Mouse (Mus musculus) neural tube, embryonic 15.5 days (tissue): ENCODE data around the gene Acap2. TPM values are rescaled to one million over a fixed set of nuclear protein-coding genes. Genes with fewer than 3 reads are reported as not detected.
A peak's percentile ranks its signal among the peaks of the same experiment; 100 is the strongest.

Experiments used
- ATAC-seq: fragments of 200-750 bp; cut with Nextera tagmentation; 2 replicates; pipeline ENCODE4 v1.8.0; 2017; ENCODE audit warnings: mild to moderate bottlenecking, moderate TSS enrichment, moderate library complexity; ENCODE audit not compliant: low FRiP score
- H3K27ac ChIP-seq: fragments of 300-500 bp; sonication (generic); replicated peaks from 2 replicates; pipeline ENCODE4 v1.5.1; 2015; ENCODE audit warnings: mild to moderate bottlenecking, inconsistent platforms
- H3K27me3 ChIP-seq: fragments of 300-500 bp; sonication (generic); replicated peaks from 2 replicates; pipeline ENCODE4 v1.6.1; 2015; ENCODE audit warnings: inconsistent platforms
- H3K36me3 ChIP-seq: fragments of 300-500 bp; sonication (generic); 2 replicates; pipeline ENCODE4 v1.6.1; 2015; ENCODE audit warnings: inconsistent platforms
- H3K4me1 ChIP-seq: fragments of 300-500 bp; sonication (generic); 2 replicates; pipeline ENCODE4 v1.6.1; 2015; ENCODE audit warnings: inconsistent platforms
- H3K4me2 ChIP-seq: fragments of 300-500 bp; sonication (generic); 2 replicates; pipeline ENCODE4 v1.6.1; 2015; ENCODE audit warnings: inconsistent platforms, mild to moderate bottlenecking, moderate library complexity
- H3K4me3 ChIP-seq: fragments of 300-500 bp; sonication (generic); replicated peaks from 2 replicates; pipeline ENCODE4 v1.5.1; 2015; ENCODE audit warnings: mild to moderate bottlenecking, inconsistent platforms
- H3K9ac ChIP-seq: fragments of 300-500 bp; sonication (generic); replicated peaks from 2 replicates; pipeline ENCODE4 v1.6.1; 2015; ENCODE audit warnings: mild to moderate bottlenecking, inconsistent platforms
- H3K9me3 ChIP-seq: fragments of 300-500 bp; sonication (generic); replicated peaks from 2 replicates; pipeline ENCODE4 v1.6.1; 2016; ENCODE audit warnings: inconsistent platforms
- WGBS: fragments of 180-500 bp; shearing (Covaris S2); methylation state at CpG from one replicate; pipeline ENCODE4 v1.1.7; 2015; ENCODE audit warnings: mixed read lengths; 5-methylcytosine and 5-hydroxymethylcytosine counted together
- polyA plus RNA-seq: library from polyadenylated mRNA; unstranded; fragments of >200 nt; fragmentation: Nextera tagmentation; extraction: Ambion mirVana; gene quantifications from 2 replicates; pipeline ENCODE4 v1.2.1, GENCODE M21; 2015

Gene Acap2
- polyA plus RNA-seq, 1 experiment from 2014 or later = 10.4 TPM

GRCm38 (mm10) chr16:31204216-31204615 lies 3.2 kb upstream of the Acap2 start:
- H3K27ac ChIP-seq = no peak overlapping the region
- no peak for ATAC-seq

GRCm38 (mm10) chr16:31201704-31202103 lies 659 bp upstream of the Acap2 start:
- no peaks in the 10 kb centered on the region for H3K9me3 ChIP-seq
- peak overlapping the region; percentile 72 for H3K4me2 ChIP-seq
- WGBS = 81% methylated on average over 2 of the region's 2 CpGs
- no peaks in the 10 kb centered on the region for H3K36me3 ChIP-seq
- peak overlapping the region; percentile 89; the same call in 1 of the 2 replicates for H3K4me3 ChIP-seq
- ATAC-seq = no peak
- no peak overlapping the region for H3K9ac ChIP-seq
- peaks cover 33% of the 10 kb centered on the region for H3K4me1 ChIP-seq
- H3K27ac ChIP-seq = peak overlapping the region; percentile 94
- H3K27me3 ChIP-seq = no peaks in the 10 kb centered on the region

More at GRCm38 (mm10) chr16:31204216-31204615, 3.2 kb upstream of the Acap2 start:
- H3K4me3 ChIP-seq = no peak overlapping the region
- no peaks in the 10 kb centered on the region for H3K27me3 ChIP-seq
- H3K36me3 ChIP-seq = no peaks in the 10 kb centered on the region
- WGBS = 81% methylated on average over 1 of the region's 1 CpGs
- no peak overlapping the region for H3K9ac ChIP-seq
- no peaks in the 10 kb centered on the region for H3K9me3 ChIP-seq
- H3K4me2 ChIP-seq = no peak overlapping the region
- peaks cover 16% of the 10 kb centered on the region for H3K4me1 ChIP-seq

- under 1% methylated on average over 52 of the region's 56 CpGs for WGBS
- ATAC-seq = peak; percentile 49
- H3K36me3 ChIP-seq = no peaks in the 10 kb centered on the region
These were observed 887 bp downstream of the Acap2 start for GRCm38 (mm10) chr16:31199926-31200789.

GRCm38 (mm10) chr16:31199591-31199925 lies 1.5 kb downstream of the Acap2 start:
- H3K27ac ChIP-seq = peak overlapping the region; percentile 94
- no peaks in the 10 kb centered on the region for H3K9me3 ChIP-seq
- peak overlapping the region; percentile 91 for H3K9ac ChIP-seq

More at GRCm38 (mm10) chr16:31199926-31200789, 887 bp downstream of the Acap2 start:
- H3K4me3 ChIP-seq = peak overlapping the region; percentile 89
- H3K9ac ChIP-seq = peak overlapping the region; percentile 91
- no peaks in the 10 kb centered on the region for H3K27me3 ChIP-seq
- H3K4me1 ChIP-seq = peaks cover 33% of the 10 kb centered on the region
- H3K4me2 ChIP-seq = peak overlapping the region; percentile 72
- no peaks in the 10 kb centered on the region for H3K9me3 ChIP-seq
- H3K27ac ChIP-seq = peak overlapping the region; percentile 94

GRCm38 (mm10) chr16:31196971-31197370 lies 4.1 kb downstream of the Acap2 start:
- Histone ChIP-seq H3K9me3 (no peaks in the 10 kb centered on the region), H3K27ac (no peak overlapping the region), H3K9ac (no peak overlapping the region), H3K4me1 (peaks cover 47% of the 10 kb centered on the region), H3K36me3 (no peaks in the 10 kb centered on the region), H3K4me3 (no peak overlapping the region), H3K4me2 (no peak overlapping the region), H3K27me3 (no peaks in the 10 kb centered on the region)
- WGBS = 71% methylated on average over 3 of the region's 3 CpGs
- ATAC-seq = no peak

More at GRCm38 (mm10) chr16:31199591-31199925, 1.5 kb downstream of the Acap2 start:
- no peak for ATAC-seq
- Histone ChIP-seq H3K4me1 (peaks cover 33% of the 10 kb centered on the region), H3K4me3 (peak overlapping the region; percentile 89), H3K4me2 (peak overlapping the region; percentile 72), H3K36me3 (no peaks in the 10 kb centered on the region), H3K27me3 (no peaks in the 10 kb centered on the region)
- 2% methylated on average over 14 of the region's 14 CpGs for WGBS

- Histone ChIP-seq H3K4me2 (no peak overlapping the region), H3K36me3 (no peaks in the 10 kb centered on the region), H3K4me3 (no peak overlapping the region), H3K27me3 (no peaks in the 10 kb centered on the region), H3K27ac (0 out of 2 replicates have a peak overlapping the region, but pooled peaks have one; percentile 5), H3K4me1 (peaks cover 24% of the 10 kb centered on the region), H3K9ac (no peak overlapping the region), H3K9me3 (no peaks in the 10 kb centered on the region)
- ATAC-seq = no peak
- 36% methylated on average over 3 of the region's 3 CpGs for WGBS
These were observed 8.5 kb downstream of the Acap2 start for GRCm38 (mm10) chr16:31192526-31192925.

GRCm38 (mm10) chr16:31191818-31192217 lies 9.2 kb downstream of the Acap2 start:
- H3K4me2 ChIP-seq = no peak overlapping the region

GRCm38 (mm10) chr16:31190426-31190825 lies 10.6 kb downstream of the Acap2 start:
- Histone ChIP-seq H3K27ac (no peak overlapping the region), H3K36me3 (no peaks in the 10 kb centered on the region), H3K27me3 (no peaks in the 10 kb centered on the region), H3K4me1 (peaks cover 24% of the 10 kb centered on the region), H3K4me3 (no peak overlapping the region), H3K9me3 (no peaks in the 10 kb centered on the region), H3K4me2 (no peak overlapping the region), H3K9ac (no peak overlapping the region)
- WGBS = 92% methylated on average over 8 of the region's 8 CpGs
- no peak for ATAC-seq

More at GRCm38 (mm10) chr16:31191818-31192217, 9.2 kb downstream of the Acap2 start:
- Histone ChIP-seq H3K4me3 (no peak overlapping the region), H3K27ac (no peak overlapping the region), H3K4me1 (peaks cover 24% of the 10 kb centered on the region), H3K36me3 (no peaks in the 10 kb centered on the region), H3K27me3 (no peaks in the 10 kb centered on the region), H3K9ac (no peak overlapping the region), H3K9me3 (no peaks in the 10 kb centered on the region)
- 79% methylated on average over 6 of the region's 6 CpGs for WGBS
- no peak for ATAC-seq

- H3K4me1 ChIP-seq = peaks cover 21% of the 10 kb centered on the region
- no peaks in the 10 kb centered on the region for H3K9me3 ChIP-seq
- H3K9ac ChIP-seq = no peak overlapping the region
- 85% methylated on average over 5 of the region's 5 CpGs for WGBS
- no peaks in the 10 kb centered on the region for H3K27me3 ChIP-seq
- no peak overlapping the region for H3K4me3 ChIP-seq
- ATAC-seq = no peak
- no peak overlapping the region for H3K27ac ChIP-seq
- H3K36me3 ChIP-seq = no peaks in the 10 kb centered on the region
- no peak overlapping the region for H3K4me2 ChIP-seq
These were observed 11.8 kb downstream of the Acap2 start for GRCm38 (mm10) chr16:31189291-31189690.

GRCm38 (mm10) chr16:31188799-31189198 lies 12.2 kb downstream of the Acap2 start:
- H3K36me3 ChIP-seq = no peaks in the 10 kb centered on the region
- H3K9me3 ChIP-seq = no peaks in the 10 kb centered on the region
- no peak overlapping the region for H3K9ac ChIP-seq
- peaks cover 20% of the 10 kb centered on the region for H3K4me1 ChIP-seq
- no peaks in the 10 kb centered on the region for H3K27me3 ChIP-seq
- WGBS = 79% methylated on average over 2 of the region's 2 CpGs
- H3K4me3 ChIP-seq = no peak overlapping the region
- no peak overlapping the region for H3K4me2 ChIP-seq
- ATAC-seq = no peak
- H3K27ac ChIP-seq = no peak overlapping the region

GRCm38 (mm10) chr16:31188270-31188669 lies 12.8 kb downstream of the Acap2 start:
- no peaks in the 10 kb centered on the region for H3K27me3 ChIP-seq

GRCm38 (mm10) chr16:31187192-31187591 lies 13.9 kb downstream of the Acap2 start:
- ATAC-seq = no peak
- 74% methylated on average over 1 of the region's 1 CpGs for WGBS
- no peak overlapping the region for H3K27ac ChIP-seq
- no peak overlapping the region for H3K4me2 ChIP-seq
- peaks cover 19% of the 10 kb centered on the region for H3K4me1 ChIP-seq
- no peaks in the 10 kb centered on the region for H3K36me3 ChIP-seq
- H3K9ac ChIP-seq = no peak overlapping the region
- no peaks in the 10 kb centered on the region for H3K27me3 ChIP-seq
- no peak overlapping the region for H3K4me3 ChIP-seq
- H3K9me3 ChIP-seq = no peaks in the 10 kb centered on the region

More at GRCm38 (mm10) chr16:31188270-31188669, 12.8 kb downstream of the Acap2 start:
- Histone ChIP-seq H3K27ac (0 out of 2 replicates have a peak overlapping the region, but pooled peaks have one; percentile 19), H3K9me3 (no peaks in the 10 kb centered on the region), H3K4me2 (no peak overlapping the region), H3K36me3 (no peaks in the 10 kb centered on the region), H3K4me3 (no peak overlapping the region), H3K9ac (no peak overlapping the region), H3K4me1 (peaks cover 22% of the 10 kb centered on the region)
- no peak for ATAC-seq
- 49% methylated on average over 6 of the region's 6 CpGs for WGBS
